Mouse (Mus musculus): ENCODE results near the gene Gpbp1l1.

DNA sequence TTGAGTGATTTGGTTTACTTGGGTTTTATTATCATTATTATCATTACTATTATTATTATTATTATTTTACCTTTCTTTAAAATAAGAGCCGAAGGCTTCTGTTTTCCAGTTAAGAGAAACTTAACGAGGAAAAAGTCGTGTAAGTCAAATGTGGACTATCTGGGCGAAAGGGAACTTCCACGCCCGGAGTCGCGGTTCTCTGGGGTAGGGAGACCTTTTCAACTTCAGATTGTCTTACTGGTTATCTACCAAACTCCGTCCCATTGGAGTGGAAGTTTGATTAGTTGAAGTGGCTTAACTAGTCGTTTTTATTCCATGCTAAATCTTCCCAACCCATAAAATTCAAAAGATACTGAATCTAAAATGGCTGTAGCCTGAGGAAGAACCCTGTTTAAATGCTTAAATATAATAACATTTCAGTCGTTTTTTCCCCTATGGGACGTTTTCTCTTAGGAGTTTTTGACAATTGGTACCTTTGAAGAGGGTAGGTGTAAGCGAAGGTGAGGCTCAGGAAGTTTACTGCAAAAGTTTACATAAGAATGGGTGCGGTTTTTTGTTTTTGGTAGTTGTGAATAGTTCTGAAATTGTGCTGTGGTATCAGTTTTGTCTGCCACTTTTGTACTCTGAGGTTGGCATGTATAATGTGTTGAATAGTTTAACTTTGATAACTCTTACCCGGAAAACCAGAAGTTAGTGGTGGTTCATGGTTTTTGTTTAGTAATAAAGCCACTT, 859 bp downstream of the Gpbp1l1 start:
- TF ChIP-seq CTCF (IDR thresholded peaks at IDR 0.05; ENCODE audit: low read depth) (no peak), EP300 (IDR thresholded peaks at IDR 0.05; ENCODE audit: low read depth) (no peak)
